Mouse (Mus musculus) forebrain, embryonic 11.5 days (tissue): Measurements from ENCODE around the gene Gtf2h1. TPM values are rescaled to one million over a fixed set of nuclear protein-coding genes. Genes with fewer than 3 reads are reported as not detected.
A peak's percentile ranks its signal among the peaks of the same experiment; 100 is the strongest.

ENCODE experiments used
- ATAC-seq: fragments of 200-750 bp; cut with Nextera tagmentation; replicated peaks from 2 replicates; pipeline ENCODE4 v1.8.0; 2017; ENCODE audit warnings: moderate TSS enrichment; ENCODE audit not compliant: low FRiP score
- DNase-seq: peaks from one replicate; pipeline ENCODE4 v3.0.0-alpha.2; 2017; ENCODE audit warnings: low spot score
- H3K27ac ChIP-seq: fragments of 300-500 bp; sonication (generic); 2 replicates; pipeline ENCODE4 v1.5.1; 2014; ENCODE audit warnings: low read depth, low read length
- H3K27me3 ChIP-seq: fragments of 300-500 bp; sonication (generic); 2 replicates; pipeline ENCODE4 v1.6.1; 2014; ENCODE audit warnings: mild to moderate bottlenecking, low read length, mixed read lengths; ENCODE audit not compliant: control insufficient read depth, insufficient read depth
- H3K36me3 ChIP-seq: fragments of 300-500 bp; sonication (generic); 2 replicates; pipeline ENCODE4 v1.6.1; 2014; ENCODE audit warnings: mild to moderate bottlenecking, low read length, moderate library complexity, mixed read lengths; ENCODE audit not compliant: control insufficient read depth, insufficient read depth
- H3K4me1 ChIP-seq: fragments of 300-500 bp; sonication (generic); replicated peaks from 2 replicates; pipeline ENCODE4 v1.6.1; 2014; ENCODE audit warnings: low read length, mixed read lengths; ENCODE audit not compliant: control insufficient read depth, insufficient read depth
- H3K4me2 ChIP-seq: fragments of 300-500 bp; sonication (generic); 2 replicates; pipeline ENCODE4 v1.6.1; 2014; ENCODE audit warnings: low read depth, mild to moderate bottlenecking, low read length, moderate library complexity, mixed read lengths; ENCODE audit not compliant: severe bottlenecking
- H3K4me3 ChIP-seq: fragments of 300-500 bp; sonication (generic); 2 replicates; pipeline ENCODE4 v1.5.1; 2014; ENCODE audit warnings: low read depth, low read length
- H3K9ac ChIP-seq: fragments of 300-500 bp; sonication (generic); 2 replicates; pipeline ENCODE4 v1.6.1; 2014; ENCODE audit warnings: low read length
- H3K9me3 ChIP-seq: fragments of 300-500 bp; sonication (generic); 2 replicates; pipeline ENCODE4 v1.6.1; 2016; ENCODE audit warnings: low read length, mixed read lengths; ENCODE audit not compliant: control insufficient read depth
- WGBS: fragments of 180-500 bp; shearing (Covaris S2); extraction: QIAGEN DNeasy Blood & Tissue Kit; methylation state at CpG from one replicate; pipeline ENCODE4 v1.1.7; 2014; 5-methylcytosine and 5-hydroxymethylcytosine counted together
- polyA plus RNA-seq: library from polyadenylated mRNA; unstranded; fragments of >200 nt; fragmentation: Nextera tagmentation; extraction: Ambion mirVana; gene quantifications from 2 replicates; pipeline ENCODE4 v1.2.1, GENCODE M21; 2014

Gtf2h1 gene
- polyA plus RNA-seq, 1 experiment from 2014 or later: 53.9 TPM

DNA sequence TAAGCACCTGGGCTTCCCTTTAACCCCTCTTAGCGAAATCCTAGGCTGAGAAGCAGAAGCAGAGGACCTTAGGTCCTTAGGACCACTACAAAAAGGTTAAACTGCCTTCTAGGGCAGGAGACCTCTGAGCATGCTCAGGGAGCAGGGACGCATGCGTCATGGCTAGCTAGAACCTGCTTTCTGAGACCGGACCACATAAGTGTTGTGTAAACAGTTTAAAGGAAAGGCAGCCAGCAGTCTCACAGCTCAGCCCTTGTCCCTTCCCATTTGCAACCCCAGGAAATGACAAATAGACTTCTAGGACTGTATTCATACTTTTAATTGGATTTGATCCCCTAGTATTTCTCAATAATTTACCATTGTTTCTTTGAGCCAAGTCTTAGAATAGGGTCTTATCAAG is 44.4 kb downstream of the Gtf2h1 start:
- Histone ChIP-seq H3K36me3 (no peaks in the 10 kb centered on the region), H3K4me3 (no peak overlapping the region), H3K9ac (no peak overlapping the region), H3K27me3 (no peaks in the 10 kb centered on the region), H3K27ac (no peak overlapping the region), H3K9me3 (no peaks in the 10 kb centered on the region), H3K4me1 (peaks cover 8% of the 10 kb centered on the region; the same call in 1 of the 2 replicates), H3K4me2 (no peak overlapping the region)
- 48% methylated on average over 4 of the region's 4 CpGs for WGBS
- ATAC-seq (no peak), DNase-seq (no peak)

DNA sequence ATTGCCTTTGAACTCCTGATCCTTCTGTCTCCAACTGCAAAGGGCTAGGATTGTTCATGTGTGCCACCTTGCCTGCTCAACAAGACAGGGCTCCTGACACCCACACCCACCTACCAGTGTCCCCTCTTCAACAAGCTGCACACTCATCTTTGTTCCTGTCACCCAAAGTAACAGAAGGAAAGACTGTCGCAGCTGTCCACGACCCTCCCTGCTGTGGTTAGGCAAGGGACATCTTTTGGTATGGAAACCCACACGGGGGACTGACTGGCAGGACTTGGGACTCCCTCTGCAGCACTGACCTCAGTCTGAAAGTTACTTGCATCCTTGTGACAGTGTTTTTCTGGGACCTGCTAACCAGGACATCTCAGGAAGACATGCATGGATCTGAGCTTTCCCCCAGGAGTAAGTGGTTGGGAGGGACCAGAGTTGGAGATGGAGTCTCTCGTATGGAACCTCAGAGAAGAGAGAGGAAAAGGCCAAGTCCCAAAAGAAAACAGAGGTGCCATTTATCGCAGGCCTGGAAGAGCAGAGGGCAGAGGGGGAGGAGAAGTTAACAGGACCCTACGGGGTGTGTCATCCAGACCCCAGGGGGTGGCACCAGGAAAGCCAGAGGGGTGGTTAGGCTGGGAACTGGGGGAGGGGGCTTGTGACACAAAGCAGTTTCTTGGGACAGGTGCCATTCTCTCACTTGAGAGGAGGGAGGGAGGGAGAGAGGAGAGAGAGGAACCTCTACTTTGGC is 45.1 kb downstream of the Gtf2h1 start, which contains the start of gene Ldha:
Gene Ldha, plus strand, starts transcription at position 689 of the 739 bp plus-strand sequence.
- H3K27me3 ChIP-seq: no peaks in the 10 kb centered on the region
- ATAC-seq (no peak), DNase-seq (no peak)
- H3K27ac ChIP-seq: no peak within 1 kb of the TSS
- 28% methylated on average over 6 of the region's 6 CpGs for WGBS
- H3K9me3 ChIP-seq: no peaks in the 10 kb centered on the region
- no peak within 1 kb of the TSS for H3K9ac ChIP-seq
- no peak within 1 kb of the TSS for H3K4me3 ChIP-seq
- H3K4me2 ChIP-seq: no peak within 1 kb of the TSS
- H3K4me1 ChIP-seq: peaks cover 8% of the 10 kb centered on the region; the same call in 1 of the 2 replicates
- H3K36me3 ChIP-seq: no peaks in the 10 kb centered on the region

GRCm38 (mm10) chr7:46842278-46842677 is 46.4 kb downstream of the Gtf2h1 start:
- peaks cover 12% of the 10 kb centered on the region; the same call in 1 of the 2 replicates for H3K4me1 ChIP-seq
- no peak for ATAC-seq

DNA sequence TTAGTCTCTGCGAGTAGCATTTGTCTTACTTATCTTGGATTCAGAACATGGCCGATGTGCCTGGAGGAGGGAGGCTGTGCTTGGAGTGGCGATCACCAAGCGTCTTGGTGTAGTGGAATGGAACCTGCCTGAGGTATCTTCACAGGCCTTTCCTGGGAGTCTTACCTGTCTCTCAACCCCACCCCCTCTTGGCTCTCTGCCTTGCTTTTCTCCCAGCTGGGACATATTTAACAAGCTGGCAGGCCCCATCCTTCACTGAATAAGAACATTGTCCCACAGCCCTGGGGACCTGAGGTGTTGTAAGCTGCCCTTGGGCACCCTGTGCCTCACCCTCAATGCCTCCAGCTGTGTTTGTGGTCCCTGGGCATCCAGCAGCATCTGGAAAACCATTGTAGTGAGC is 47.7 kb downstream of the Gtf2h1 start:
- Histone ChIP-seq H3K9me3 (no peaks in the 10 kb centered on the region), H3K4me3 (no peak overlapping the region), H3K9ac (no peak overlapping the region), H3K4me1 (peaks cover 11% of the 10 kb centered on the region; the same call in 1 of the 2 replicates), H3K4me2 (no peak overlapping the region), H3K36me3 (no peaks in the 10 kb centered on the region; the same call in 1 of the 2 replicates), H3K27me3 (no peaks in the 10 kb centered on the region), H3K27ac (no peak overlapping the region)
- 89% methylated on average over 4 of the region's 4 CpGs for WGBS
- ATAC-seq: no peak
- no peak for DNase-seq

More at GRCm38 (mm10) chr7:46842278-46842677, 46.4 kb downstream of the Gtf2h1 start:
- no peak overlapping the region for H3K4me3 ChIP-seq
- H3K27ac ChIP-seq: no peak overlapping the region
- H3K4me2 ChIP-seq: no peak overlapping the region
- H3K9ac ChIP-seq: no peak overlapping the region
- 29% methylated on average over 5 of the region's 5 CpGs for WGBS
- H3K9me3 ChIP-seq: no peaks in the 10 kb centered on the region
- DNase-seq: no peak
- no peaks in the 10 kb centered on the region for H3K27me3 ChIP-seq
- no peaks in the 10 kb centered on the region for H3K36me3 ChIP-seq

DNA sequence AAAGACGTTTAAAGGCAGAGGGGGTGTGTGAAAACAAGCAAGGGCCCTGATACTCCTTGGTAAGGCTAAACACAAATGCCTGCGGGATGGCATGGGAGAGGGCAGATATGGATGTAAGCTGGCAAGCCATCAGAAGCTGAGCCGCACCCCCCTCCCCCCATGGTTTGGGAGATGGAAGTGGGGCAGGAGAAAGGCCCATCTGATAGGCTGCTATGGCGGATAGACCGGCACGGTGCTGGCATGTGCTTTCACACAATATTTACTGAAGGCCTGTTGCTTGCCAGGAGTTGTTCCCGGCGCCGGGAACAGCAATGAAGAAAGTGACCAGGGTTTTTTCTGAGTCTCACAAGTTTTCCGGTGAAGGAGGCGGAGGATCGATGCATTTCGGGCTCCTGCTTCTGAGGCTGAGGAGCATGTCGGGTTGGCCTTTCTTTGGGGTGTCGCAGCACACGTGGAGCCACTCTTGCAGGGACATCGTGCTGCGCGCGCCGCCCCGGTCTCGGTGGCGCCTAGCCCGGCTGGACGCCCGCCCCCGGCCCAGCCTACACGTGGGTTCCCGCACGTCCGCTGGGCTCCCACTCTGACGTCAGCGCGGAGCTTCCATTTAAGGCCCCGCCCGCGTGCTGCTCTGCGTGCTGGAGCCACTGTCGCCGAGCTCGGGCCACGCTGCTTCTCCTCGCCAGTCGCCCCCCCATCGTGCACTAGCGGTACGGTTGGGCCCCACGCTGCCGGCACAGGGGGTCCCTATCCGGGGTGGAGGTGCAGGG is 49.5 kb downstream of the Gtf2h1 start:
- Histone ChIP-seq H3K4me3 (peak overlapping the region; percentile 92), H3K9me3 (no peaks in the 10 kb centered on the region), H3K9ac (peak overlapping the region; percentile 96), H3K27me3 (no peaks in the 10 kb centered on the region), H3K36me3 (peaks cover 8% of the 10 kb centered on the region), H3K4me1 (peaks cover 8% of the 10 kb centered on the region; the same call in 1 of the 2 replicates), H3K4me2 (peak overlapping the region; percentile 83), H3K27ac (peak overlapping the region; percentile 81)
- DNase-seq (peak; percentile 97), ATAC-seq (peak; percentile 90)
- under 1% methylated on average over 51 of the region's 51 CpGs for WGBS

DNA sequence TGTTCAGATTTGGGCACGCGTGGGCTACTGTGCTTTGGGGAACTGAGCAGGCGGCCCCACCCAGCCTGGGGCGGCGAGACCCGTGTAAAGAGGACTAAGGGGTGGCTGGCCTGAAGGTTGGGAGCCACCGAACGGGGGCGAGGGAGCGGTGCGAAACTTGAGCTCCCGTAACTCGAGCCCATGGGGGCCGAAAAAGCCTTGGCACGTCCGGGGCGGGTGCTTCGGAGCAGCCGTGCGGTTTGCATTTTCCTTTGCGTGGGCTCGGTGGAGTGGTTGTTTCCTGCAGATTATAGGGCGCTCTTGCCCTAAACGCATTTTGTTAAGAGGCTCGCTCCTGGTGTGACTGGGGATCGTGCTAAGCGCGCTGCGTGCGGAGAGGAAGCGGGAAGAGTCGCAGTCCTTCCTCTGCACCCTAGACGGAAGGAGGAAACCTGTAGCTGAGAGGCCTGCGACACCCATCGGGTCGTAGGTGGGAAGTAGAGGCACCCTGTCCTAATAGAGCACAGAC is 50.1 kb downstream of the Gtf2h1 start:
- ATAC-seq: peak; percentile 4; the same call in 1 of the 2 replicates
- Histone ChIP-seq H3K9me3 (no peaks in the 10 kb centered on the region), H3K4me2 (peak overlapping the region; percentile 83), H3K27me3 (no peaks in the 10 kb centered on the region), H3K27ac (peak overlapping the region; percentile 81), H3K36me3 (peaks cover 8% of the 10 kb centered on the region), H3K9ac (peak overlapping the region; percentile 96), H3K4me3 (peak overlapping the region; percentile 92), H3K4me1 (peaks cover 8% of the 10 kb centered on the region; the same call in 1 of the 2 replicates)
- no peak for DNase-seq
- WGBS: under 1% methylated on average over 35 of the region's 36 CpGs

DNA sequence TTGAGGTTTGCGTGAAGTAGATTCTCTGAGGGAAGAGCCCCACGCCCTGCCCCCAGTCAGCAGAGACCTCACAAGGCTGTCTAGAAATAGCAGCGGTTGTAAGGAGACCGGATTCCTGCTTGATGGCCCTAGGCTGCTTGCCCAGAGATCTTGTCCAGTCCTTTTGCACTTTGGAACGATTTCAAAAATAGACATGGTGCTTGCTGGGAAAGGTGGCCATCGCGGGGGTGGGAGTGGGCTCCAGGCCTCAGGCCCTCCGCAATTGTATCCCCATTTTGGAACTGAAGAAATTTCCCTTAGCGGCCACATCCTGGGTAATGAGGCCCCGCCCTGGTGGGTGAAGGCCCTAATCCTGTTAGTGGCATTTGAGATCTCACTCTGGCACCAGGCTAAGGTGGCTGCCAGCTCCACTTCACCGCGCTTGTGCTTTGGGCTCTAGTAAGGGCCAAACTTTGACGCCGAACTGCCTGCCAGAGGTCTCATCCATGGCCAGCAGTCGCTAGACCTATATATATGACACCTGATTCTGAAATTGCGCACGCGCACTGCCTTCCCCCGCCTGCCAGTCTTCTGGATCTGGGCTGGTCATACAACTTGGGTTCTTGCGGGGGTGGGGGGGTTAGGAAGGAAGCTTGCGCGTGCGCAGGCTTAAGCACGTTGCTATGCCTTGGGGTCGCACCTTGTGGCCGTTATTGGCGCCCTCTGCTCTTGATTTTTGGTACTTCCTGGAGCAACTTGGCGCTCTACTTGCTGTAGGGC is 50.8 kb downstream of the Gtf2h1 start:
- 1% methylated on average over 28 of the region's 28 CpGs for WGBS
- H3K27me3 ChIP-seq: no peaks in the 10 kb centered on the region
- peaks cover 8% of the 10 kb centered on the region; the same call in 1 of the 2 replicates for H3K4me1 ChIP-seq

DNA sequence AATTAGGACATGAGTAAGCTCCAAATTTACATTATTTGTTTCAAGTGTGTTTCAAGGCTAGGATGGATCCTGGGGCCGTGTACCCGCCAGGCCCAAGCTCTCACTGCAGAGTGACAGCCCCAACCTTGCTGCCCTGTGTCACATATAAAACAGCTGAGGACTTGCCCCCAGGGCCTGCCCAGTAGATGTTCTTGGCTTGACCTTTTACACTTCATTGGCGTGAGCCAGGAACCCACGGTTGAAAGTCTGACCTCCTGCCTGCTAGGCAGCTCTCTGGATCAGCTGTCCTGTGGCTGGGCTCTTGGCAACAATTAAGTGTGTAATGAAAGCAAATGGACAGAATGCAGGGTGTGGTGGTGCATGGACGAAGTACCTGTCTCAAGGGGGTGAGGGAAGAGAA is 53.4 kb downstream of the Gtf2h1 start:
- H3K27me3 ChIP-seq: no peaks in the 10 kb centered on the region
- DNase-seq: no peak
- peaks cover 14% of the 10 kb centered on the region for H3K36me3 ChIP-seq
- peaks cover 8% of the 10 kb centered on the region; the same call in 1 of the 2 replicates for H3K4me1 ChIP-seq
- WGBS: 81% methylated on average over 5 of the region's 5 CpGs
- no peaks in the 10 kb centered on the region for H3K9me3 ChIP-seq
- H3K4me3 ChIP-seq: no peak overlapping the region
- no peak overlapping the region for H3K27ac ChIP-seq
- no peak overlapping the region for H3K9ac ChIP-seq
- H3K4me2 ChIP-seq: no peak overlapping the region
- no peak for ATAC-seq

More for the DNA sequence above, 50.8 kb downstream of the Gtf2h1 start:
- Histone ChIP-seq H3K4me3 (peak overlapping the region; percentile 92), H3K9ac (peak overlapping the region; percentile 96), H3K36me3 (peaks cover 8% of the 10 kb centered on the region), H3K4me2 (peak overlapping the region; percentile 83), H3K9me3 (no peaks in the 10 kb centered on the region), H3K27ac (peak overlapping the region; percentile 81)
- peak; percentile 47 for ATAC-seq
- DNase-seq: peak; percentile 86
